ENCODE assay signal across 17 mouse cellular contexts in genomic region chr12:100717446-100717845, GRCm38 (mm10). TPM values are rescaled to one million over a fixed set of nuclear protein-coding genes. Genes with fewer than 3 reads are reported as not detected.
A peak's percentile ranks its signal among the peaks of the same experiment; 100 is the strongest.
DNase-seq lines count a peak whose midpoint lies in the region; ATAC-seq lines count a peak whose summit lies in the region.
"Had no signal": no experiment of that assay in that cellular context is flagged by ENCODE, and none has a peak within 500 bp of the region (broad histone marks: within the 10 kb centered on the region; RNA-seq: fewer than 3 reads in every experiment).

No protein-coding gene starts in this region.

- ATAC-seq in cerebellum, adult (ENCODE audit: insufficient number of reproducible peaks, low FRiP score, low TSS enrichment) = peak; percentile 34; the same call in 1 of the 2 replicates
- ATAC-seq in megakaryocyte, adult 5-6 weeks (ENCODE audit: poor library complexity, severe bottlenecking) = no peak
- ATAC-seq: CD4-positive, CD25-positive, alpha-beta regulatory T cell, adult 4 months; forebrain, embryonic 16.5 days; intestine, embryonic 16.5 days had no signal

- no peak for DNase-seq in cerebellum, postnatal 4 days (ENCODE audit: low spot score in 2 of 2)
- peak; percentile 64 for DNase-seq in cerebellum, adult 11-12 months
- DNase-seq in cerebellum, adult 9-10 months = peak; percentile 76
- peak; percentile 60 to 79 for DNase-seq in cerebellum, postnatal 25 days
- DNase-seq in gastrocnemius, postnatal 25 days = no peak
- no peak for DNase-seq in heart, postnatal 14 days
- DNase-seq: adrenal gland, adult 8-10 months; B cell, adult 2 months; gastrocnemius, postnatal 14 days; heart, adult 18-20 months; heart, postnatal 36 days; kidney, adult 2 months had no signal

- intact Hi-C loops in heart, postnatal 14 days (cut with DNase I) = no loop called here

RNA-seq across cellular contexts. Expression of gene Rps6ka5, which starts 9.3 kb away (rescaled TPM):
- total RNA-seq in gastrocnemius, postnatal 25 days (2021) = 1 to 10 TPM; 9.5 to 9.8 TPM
- total RNA-seq in megakaryocyte, adult 5-6 weeks (2015) = 18.2 and 19.4 TPM in 2 replicates
- 30.9 and 37.6 TPM in 2 replicates for total RNA-seq in megakaryocyte, adult 5-6 weeks (2017)
- 10 to 100 TPM; 13.4 to 17.9 TPM for total RNA-seq in heart, postnatal 14 days (2021)

Comparison
In these comparisons a context has a peak if more than half of its experiments do, and no peak if none do; other contexts are left out.
1. DNase-seq: peak in cerebellum, adult 11-12 months (single experiment), cerebellum, adult 9-10 months (single experiment) and cerebellum, postnatal 25 days (2 of 2); none in cerebellum, postnatal 4 days (0 of 2), gastrocnemius, postnatal 25 days (single experiment) and heart, postnatal 14 days (0 of 2).